Mouse (Mus musculus): ENCODE results near the gene Guca1a. TPM values are rescaled to one million over a fixed set of nuclear protein-coding genes. Genes with fewer than 3 reads are reported as not detected.
A peak's percentile ranks its signal among the peaks of the same experiment; 100 is the strongest.

The Guca1a gene
- polyA plus RNA-seq, 1 experiment from 2014 or later: 2.4 TPM

GRCm38 (mm10) chr17:47440359-47440890, 40.0 kb upstream of the Guca1a start:
- Histone ChIP-seq H3K4me1 (ENCODE audit: control insufficient read depth, insufficient read depth, low read length) (peaks cover 53% of the 10 kb centered on the region), H3K4me2 (ENCODE audit: low read depth, low read length) (peak overlapping the region; percentile 5; the same call in 1 of the 2 replicates), H3K27me3 (replicated peaks; ENCODE audit: control insufficient read depth, insufficient read depth, low read length) (0 out of 2 replicates have a peak, but pooled peaks cover 3% of the 10 kb centered on the region), H3K27ac (ENCODE audit: low read length) (peak overlapping the region; percentile 91), H3K9ac (ENCODE audit: low read depth, low read length) (peak overlapping the region; percentile 62), H3K9me3 (ENCODE audit: control insufficient read depth, low read length) (no peaks in the 10 kb centered on the region), H3K4me3 (ENCODE audit: low read length) (no peak overlapping the region), H3K36me3 (ENCODE audit: control insufficient read depth, insufficient read depth, low read length) (no peaks in the 10 kb centered on the region)
- ATAC-seq: no peak
- 24% methylated on average over 9 of the region's 9 CpGs for WGBS

GRCm38 (mm10) chr17:47439396-47440028, 39.1 kb upstream of the Guca1a start:
- peak; percentile 60 for ATAC-seq
- Histone ChIP-seq H3K4me3 (ENCODE audit: low read length) (peak overlapping the region; percentile 54), H3K4me2 (ENCODE audit: low read depth, low read length) (peak overlapping the region; percentile 62), H3K27ac (ENCODE audit: low read length) (peak overlapping the region; percentile 91), H3K4me1 (ENCODE audit: control insufficient read depth, insufficient read depth, low read length) (peaks cover 45% of the 10 kb centered on the region), H3K27me3 (replicated peaks; ENCODE audit: control insufficient read depth, insufficient read depth, low read length) (0 out of 2 replicates have a peak, but pooled peaks cover 3% of the 10 kb centered on the region), H3K9ac (ENCODE audit: low read depth, low read length) (peak overlapping the region; percentile 62; the same call in 1 of the 2 replicates), H3K36me3 (ENCODE audit: control insufficient read depth, insufficient read depth, low read length) (no peaks in the 10 kb centered on the region), H3K9me3 (ENCODE audit: control insufficient read depth, low read length) (no peaks in the 10 kb centered on the region)
- WGBS: 34% methylated on average over 9 of the region's 9 CpGs

GRCm38 (mm10) chr17:47438611-47439010, 38.2 kb upstream of the Guca1a start:
- Histone ChIP-seq H3K4me1 (ENCODE audit: control insufficient read depth, insufficient read depth, low read length) (peaks cover 41% of the 10 kb centered on the region), H3K27ac (ENCODE audit: low read length) (peak overlapping the region; percentile 91), H3K27me3 (replicated peaks; ENCODE audit: control insufficient read depth, insufficient read depth, low read length) (0 out of 2 replicates have a peak, but pooled peaks cover 3% of the 10 kb centered on the region), H3K4me2 (ENCODE audit: low read depth, low read length) (peak overlapping the region; percentile 62), H3K9me3 (ENCODE audit: control insufficient read depth, low read length) (no peaks in the 10 kb centered on the region), H3K36me3 (ENCODE audit: control insufficient read depth, insufficient read depth, low read length) (no peaks in the 10 kb centered on the region), H3K4me3 (ENCODE audit: low read length) (peak overlapping the region; percentile 54), H3K9ac (ENCODE audit: low read depth, low read length) (peak overlapping the region; percentile 66)
- no peak for ATAC-seq
- WGBS: 49% methylated on average over 6 of the region's 6 CpGs

- WGBS: 5% methylated on average over 23 of the region's 25 CpGs
- Histone ChIP-seq H3K9me3 (ENCODE audit: control insufficient read depth, low read length) (no peaks in the 10 kb centered on the region), H3K27ac (ENCODE audit: low read length) (peak within 1 kb of the TSS; percentile 91), H3K4me3 (ENCODE audit: low read length) (peak within 1 kb of the TSS; percentile 54), H3K4me1 (ENCODE audit: control insufficient read depth, insufficient read depth, low read length) (peaks cover 40% of the 10 kb centered on the region), H3K36me3 (ENCODE audit: control insufficient read depth, insufficient read depth, low read length) (no peaks in the 10 kb centered on the region), H3K9ac (ENCODE audit: low read depth, low read length) (peak within 1 kb of the TSS; percentile 66), H3K4me2 (ENCODE audit: low read depth, low read length) (peak within 1 kb of the TSS; percentile 62), H3K27me3 (replicated peaks; ENCODE audit: control insufficient read depth, insufficient read depth, low read length) (0 out of 2 replicates have a peak, but pooled peaks cover 3% of the 10 kb centered on the region)
- ATAC-seq: no peak
Measured at GRCm38 (mm10) chr17:47436907-47437547, 36.6 kb upstream of the Guca1a start, which contains the start of gene 1700001C19Rik. TSS of gene 1700001C19Rik (minus strand) at chr17:47437376.

- Histone ChIP-seq H3K9me3 (ENCODE audit: control insufficient read depth, low read length) (no peaks in the 10 kb centered on the region), H3K36me3 (ENCODE audit: control insufficient read depth, insufficient read depth, low read length) (no peaks in the 10 kb centered on the region), H3K4me1 (ENCODE audit: control insufficient read depth, insufficient read depth, low read length) (peaks cover 33% of the 10 kb centered on the region), H3K4me2 (ENCODE audit: low read depth, low read length) (peak within 1 kb of the TSS; percentile 62), H3K27ac (ENCODE audit: low read length) (peak within 1 kb of the TSS; percentile 91), H3K9ac (ENCODE audit: low read depth, low read length) (peak within 1 kb of the TSS; percentile 66), H3K27me3 (replicated peaks; ENCODE audit: control insufficient read depth, insufficient read depth, low read length) (0 out of 2 replicates have a peak, but pooled peaks cover 3% of the 10 kb centered on the region), H3K4me3 (ENCODE audit: low read length) (peak within 1 kb of the TSS; percentile 54)
- 2% methylated on average over 45 of the region's 45 CpGs for WGBS
- peak; percentile 88 for ATAC-seq
Measured at GRCm38 (mm10) chr17:47436156-47436906, 35.9 kb upstream of the Guca1a start, which contains the start of gene AI661453. TSS of gene AI661453 (plus strand) at chr17:47436615.

- Histone ChIP-seq H3K27me3 (replicated peaks; ENCODE audit: control insufficient read depth, insufficient read depth, low read length) (no peaks in the 10 kb centered on the region), H3K4me1 (ENCODE audit: control insufficient read depth, insufficient read depth, low read length) (peaks cover 4% of the 10 kb centered on the region), H3K27ac (ENCODE audit: low read length) (no peak overlapping the region), H3K4me2 (ENCODE audit: low read depth, low read length) (no peak overlapping the region), H3K4me3 (ENCODE audit: low read length) (no peak overlapping the region), H3K9ac (ENCODE audit: low read depth, low read length) (no peak overlapping the region), H3K9me3 (ENCODE audit: control insufficient read depth, low read length) (no peaks in the 10 kb centered on the region), H3K36me3 (ENCODE audit: control insufficient read depth, insufficient read depth, low read length) (no peaks in the 10 kb centered on the region)
- WGBS: 68% methylated on average over 5 of the region's 5 CpGs
- ATAC-seq: no peak
Measured at GRCm38 (mm10) chr17:47430815-47431214, 30.4 kb upstream of the Guca1a start.

GRCm38 (mm10) chr17:47428831-47429304, 28.5 kb upstream of the Guca1a start:
- peak; percentile 50; the same call in 1 of the 2 replicates for ATAC-seq
- Histone ChIP-seq H3K4me1 (ENCODE audit: control insufficient read depth, insufficient read depth, low read length) (peaks cover 9% of the 10 kb centered on the region), H3K4me3 (ENCODE audit: low read length) (no peak overlapping the region), H3K4me2 (ENCODE audit: low read depth, low read length) (peak overlapping the region; percentile 41; the same call in 1 of the 2 replicates), H3K9ac (ENCODE audit: low read depth, low read length) (no peak overlapping the region), H3K27me3 (replicated peaks; ENCODE audit: control insufficient read depth, insufficient read depth, low read length) (no peaks in the 10 kb centered on the region), H3K9me3 (ENCODE audit: control insufficient read depth, low read length) (no peaks in the 10 kb centered on the region), H3K36me3 (ENCODE audit: control insufficient read depth, insufficient read depth, low read length) (no peaks in the 10 kb centered on the region), H3K27ac (ENCODE audit: low read length) (no peak overlapping the region)
- WGBS: 9% methylated on average over 8 of the region's 8 CpGs

GRCm38 (mm10) chr17:47427316-47427715, 26.9 kb upstream of the Guca1a start:
- Histone ChIP-seq H3K4me2 (ENCODE audit: low read depth, low read length) (no peak overlapping the region), H3K9ac (ENCODE audit: low read depth, low read length) (no peak overlapping the region), H3K36me3 (ENCODE audit: control insufficient read depth, insufficient read depth, low read length) (no peaks in the 10 kb centered on the region), H3K4me3 (ENCODE audit: low read length) (no peak overlapping the region), H3K4me1 (ENCODE audit: control insufficient read depth, insufficient read depth, low read length) (peaks cover 9% of the 10 kb centered on the region), H3K27ac (ENCODE audit: low read length) (no peak overlapping the region), H3K27me3 (replicated peaks; ENCODE audit: control insufficient read depth, insufficient read depth, low read length) (no peaks in the 10 kb centered on the region), H3K9me3 (ENCODE audit: control insufficient read depth, low read length) (no peaks in the 10 kb centered on the region)
- ATAC-seq: no peak
- 70% methylated on average over 6 of the region's 6 CpGs for WGBS

All from intestine, embryonic 16.5 days (tissue).